Mouse (Mus musculus) intestine, postnatal 0 days (tissue): ENCODE data around the gene Actr2. TPM values are rescaled to one million over a fixed set of nuclear protein-coding genes. Genes with fewer than 3 reads are reported as not detected.
"Not testable (repeated sequence)": the region's sequence is repeated elsewhere in the genome, so short reads cannot be mapped to it uniquely, and the experiment has no call there.

ENCODE experiments used
- ATAC-seq: fragments of 200-750 bp; cut with Nextera tagmentation; 2 replicates; pipeline ENCODE4 v1.8.0; 2017; ENCODE audit warnings: mild to moderate bottlenecking, moderate TSS enrichment, moderate library complexity
- H3K27ac ChIP-seq: fragments of 300-500 bp; sonication (generic); 2 replicates; pipeline ENCODE4 v1.5.1; 2014; ENCODE audit warnings: mild to moderate bottlenecking, low read depth, low read length, moderate library complexity
- H3K27me3 ChIP-seq: fragments of 300-500 bp; sonication (generic); replicated peaks from 2 replicates; pipeline ENCODE4 v1.6.1; 2014; ENCODE audit warnings: low read length, mixed read lengths; ENCODE audit not compliant: control insufficient read depth, insufficient read depth
- H3K36me3 ChIP-seq: fragments of 300-500 bp; sonication (generic); 2 replicates; pipeline ENCODE4 v1.6.1; 2014; ENCODE audit warnings: mild to moderate bottlenecking, moderate library complexity; ENCODE audit not compliant: control insufficient read depth, insufficient read depth
- H3K4me1 ChIP-seq: fragments of 300-500 bp; sonication (generic); replicated peaks from 2 replicates; pipeline ENCODE4 v1.6.1; 2014; ENCODE audit warnings: antibody characterized with exemption, low read length, mixed read lengths; ENCODE audit not compliant: control insufficient read depth, insufficient read depth
- H3K4me2 ChIP-seq: fragments of 300-500 bp; sonication (generic); replicated peaks from 2 replicates; pipeline ENCODE4 v1.6.1; 2014; ENCODE audit warnings: low read depth, mild to moderate bottlenecking, moderate library complexity
- H3K4me3 ChIP-seq: fragments of 300-500 bp; sonication (generic); 2 replicates; pipeline ENCODE4 v1.5.1; 2014; ENCODE audit warnings: low read depth, low read length
- H3K9ac ChIP-seq: fragments of 300-500 bp; sonication (generic); 2 replicates; pipeline ENCODE4 v1.6.1; 2014; ENCODE audit warnings: mild to moderate bottlenecking, low read depth, low read length
- H3K9me3 ChIP-seq: fragments of 300-500 bp; sonication (generic); 2 replicates; pipeline ENCODE4 v1.6.1; 2016; ENCODE audit warnings: mixed run types; ENCODE audit not compliant: control insufficient read depth
- CTCF ChIP-seq: sonication (generic); IDR thresholded peaks from 2 replicates; pipeline ENCODE4 v1.5.1; 2016; ENCODE audit warnings: low read depth, mild to moderate bottlenecking, control low read depth, antibody characterized with exemption, moderate library complexity
- WGBS: fragments of 180-500 bp; shearing (Covaris S2); extraction: QIAGEN DNeasy Blood & Tissue Kit; methylation state at CpG from one replicate; pipeline ENCODE4 v1.1.7; 2014; 5-methylcytosine and 5-hydroxymethylcytosine counted together
- polyA plus RNA-seq: library from polyadenylated mRNA; unstranded; fragments of >200 nt; fragmentation: Nextera tagmentation; extraction: Ambion mirVana; gene quantifications from 2 replicates; pipeline ENCODE4 v1.2.1, GENCODE M21; 2015

The Actr2 gene
- polyA plus RNA-seq, 1 experiment from 2014 or later: 109 TPM

DNA sequence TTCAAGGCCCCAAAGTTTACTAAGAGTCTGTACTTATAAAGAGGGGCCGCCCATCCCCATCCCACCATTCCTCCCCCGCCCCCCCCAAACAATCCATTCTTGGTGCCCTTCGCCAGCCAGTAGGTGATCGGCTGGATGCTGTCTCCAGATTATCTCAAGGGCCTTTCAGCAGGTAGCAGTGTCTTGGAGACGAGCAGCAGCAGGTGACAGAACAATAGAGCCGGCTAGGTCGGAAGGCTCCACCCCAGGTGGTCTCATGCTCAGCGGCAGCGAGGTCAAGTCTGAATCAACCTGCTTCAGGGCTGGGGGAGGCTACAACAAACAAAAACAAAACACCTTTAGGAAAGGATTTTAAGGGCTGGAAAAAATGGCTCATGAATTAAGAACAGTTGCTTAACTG, 32.7 kb upstream of the Actr2 start:
- H3K27me3 ChIP-seq: no peaks in the 10 kb centered on the region
- H3K4me3 ChIP-seq: no peak overlapping the region
- H3K36me3 ChIP-seq: no peaks in the 10 kb centered on the region
- H3K9me3 ChIP-seq: peaks cover 3% of the 10 kb centered on the region; the same call in 1 of the 2 replicates
- 0 out of 2 replicates have a peak overlapping the region, but pooled peaks have one; percentile 24 for H3K4me2 ChIP-seq
- 37% methylated on average over 9 of the region's 9 CpGs for WGBS
- 0 out of 2 replicates have a peak, but pooled peaks have one; percentile 9 for ATAC-seq
- peak overlapping the region; percentile 81 for H3K27ac ChIP-seq
- no peak for TF ChIP-seq CTCF
- no peak overlapping the region for H3K9ac ChIP-seq
- no peaks in the 10 kb centered on the region for H3K4me1 ChIP-seq

- no peaks in the 10 kb centered on the region for H3K9me3 ChIP-seq
- H3K27me3 ChIP-seq: no peaks in the 10 kb centered on the region
- no peak for TF ChIP-seq CTCF
- 0 out of 2 replicates have a peak overlapping the region, but pooled peaks have one; percentile 24 for H3K4me2 ChIP-seq
- ATAC-seq: peak; percentile 88
- no peak overlapping the region for H3K9ac ChIP-seq
- H3K4me1 ChIP-seq: no peaks in the 10 kb centered on the region
- no peaks in the 10 kb centered on the region for H3K36me3 ChIP-seq
- no peak overlapping the region for H3K4me3 ChIP-seq
- H3K27ac ChIP-seq: peak overlapping the region; percentile 81
- 67% methylated on average over 9 of the region's 9 CpGs for WGBS
Measured at GRCm38 (mm10) chr11:20144536-20145263, 32.0 kb upstream of the Actr2 start.

DNA sequence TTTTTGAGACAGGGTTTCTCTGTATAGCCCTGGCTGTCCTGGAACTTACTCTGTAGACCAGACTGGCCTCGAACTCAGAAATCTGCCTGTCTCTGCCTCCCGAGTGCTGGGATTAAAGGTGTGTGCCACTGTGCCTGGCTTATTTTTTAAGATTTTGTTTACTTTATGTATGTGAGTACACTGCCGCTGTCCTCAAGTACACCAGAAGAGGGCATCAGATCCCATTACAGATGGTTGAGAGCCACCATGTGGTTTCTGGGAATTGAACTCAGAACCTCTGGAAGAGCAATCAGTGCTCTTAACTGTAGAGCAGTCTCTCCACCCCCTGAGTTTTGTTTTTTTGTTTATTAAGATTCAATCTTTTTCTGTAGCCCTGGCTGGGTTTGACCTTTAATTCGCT, 31.0 kb upstream of the Actr2 start:
- H3K9ac ChIP-seq, H3K36me3 ChIP-seq, H3K9me3 ChIP-seq, H3K27ac ChIP-seq, H3K27me3 ChIP-seq, H3K4me3 ChIP-seq, ATAC-seq, H3K4me2 ChIP-seq, H3K4me1 ChIP-seq: not testable (repeated sequence)
- 92% methylated on average over 4 of the region's 4 CpGs for WGBS
- peak; percentile 52 for TF ChIP-seq CTCF

DNA sequence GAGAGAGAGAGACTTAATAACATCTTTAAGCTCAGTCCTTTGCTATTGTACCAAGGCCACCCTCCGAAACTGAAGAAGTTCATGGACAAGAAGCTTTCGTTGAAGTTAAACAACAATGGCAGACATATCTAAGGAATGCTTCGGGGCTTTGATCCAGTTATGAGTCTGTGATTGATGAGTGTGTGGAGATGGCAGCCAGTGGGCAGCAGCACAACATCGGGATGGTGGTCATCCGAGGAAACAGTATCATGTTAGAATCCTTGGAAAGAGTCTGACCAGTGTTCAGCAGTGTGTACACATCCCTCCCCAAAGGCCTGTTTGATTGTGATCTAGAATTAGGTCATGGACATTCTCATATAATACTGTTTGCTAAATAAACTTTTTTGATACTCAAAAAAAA, 29.8 kb upstream of the Actr2 start:
- Histone ChIP-seq H3K4me1 (no peaks in the 10 kb centered on the region), H3K9ac (no peak overlapping the region), H3K9me3 (no peaks in the 10 kb centered on the region), H3K4me2 (no peak overlapping the region), H3K4me3 (no peak overlapping the region), H3K36me3 (no peaks in the 10 kb centered on the region), H3K27ac (no peak overlapping the region), H3K27me3 (no peaks in the 10 kb centered on the region)
- ATAC-seq: no peak
- WGBS: 82% methylated on average over 5 of the region's 5 CpGs
- no peak for TF ChIP-seq CTCF

GRCm38 (mm10) chr11:20140286-20140685, 27.6 kb upstream of the Actr2 start:
- ATAC-seq: no peak
- Histone ChIP-seq H3K4me1 (0 out of 2 replicates have a peak, but pooled peaks cover 4% of the 10 kb centered on the region), H3K9ac (no peak overlapping the region), H3K27ac (no peak overlapping the region), H3K9me3 (no peaks in the 10 kb centered on the region), H3K4me2 (no peak overlapping the region), H3K4me3 (no peak overlapping the region), H3K36me3 (no peaks in the 10 kb centered on the region), H3K27me3 (no peaks in the 10 kb centered on the region)
- TF ChIP-seq CTCF: no peak
- 87% methylated on average over 5 of the region's 5 CpGs for WGBS

GRCm38 (mm10) chr11:20139711-20140110, 27.0 kb upstream of the Actr2 start:
- no peaks in the 10 kb centered on the region for H3K27me3 ChIP-seq
- H3K9ac ChIP-seq: no peak overlapping the region
- WGBS: 95% methylated on average over 2 of the region's 2 CpGs
- TF ChIP-seq CTCF: no peak
- 0 out of 2 replicates have a peak, but pooled peaks cover 4% of the 10 kb centered on the region for H3K4me1 ChIP-seq
- H3K36me3 ChIP-seq: no peaks in the 10 kb centered on the region
- no peak overlapping the region for H3K4me2 ChIP-seq
- H3K27ac ChIP-seq: no peak overlapping the region
- ATAC-seq: no peak
- no peak overlapping the region for H3K4me3 ChIP-seq
- H3K9me3 ChIP-seq: no peaks in the 10 kb centered on the region
